Comparison of ENCODE assay signal across 7 mouse cellular contexts in the genomic region with DNA sequence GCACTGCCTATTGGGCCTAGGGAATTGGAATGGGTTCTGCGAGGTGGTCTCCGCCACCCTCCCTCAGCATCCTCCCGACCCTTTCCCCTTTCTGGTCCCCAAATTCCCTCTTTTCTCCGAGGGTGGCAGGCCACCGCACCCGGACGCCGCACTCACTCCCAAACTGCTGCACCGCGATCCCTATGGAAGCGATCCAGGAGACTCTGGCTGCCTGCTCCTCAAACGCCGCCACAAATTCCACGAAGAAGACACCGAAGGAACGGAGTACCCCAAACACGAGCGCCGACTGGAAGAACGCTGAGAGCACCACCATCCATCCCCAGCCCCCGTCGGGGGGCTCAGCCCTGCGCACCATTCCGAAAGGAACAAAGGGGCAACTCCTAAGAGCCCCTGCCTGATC. TPM values are rescaled to one million over a fixed set of nuclear protein-coding genes. Genes with fewer than 3 reads are reported as not detected.
DNase-seq lines count a peak whose midpoint lies in the region; ATAC-seq and TF ChIP-seq lines count a peak whose summit lies in the region.

No protein-coding gene starts in this region.

- peak overlapping the region; percentile 84 for H3K27ac ChIP-seq in hindbrain, embryonic 12.5 days
- H3K27ac ChIP-seq in midbrain, embryonic 13.5 days: peak overlapping the region; percentile 85

- H3K4me3 ChIP-seq in lung, adult 2 months (replicated peaks; ENCODE audit: extremely low read depth, low read depth, low read length): peak overlapping the region; percentile 77
- peak overlapping the region; percentile 53 for H3K4me3 ChIP-seq in hindbrain, embryonic 12.5 days
- peak overlapping the region; percentile 52 for H3K4me3 ChIP-seq in midbrain, embryonic 13.5 days (replicated peaks)

- 4% methylated on average over 24 of the region's 24 CpGs for WGBS in lung, adult 2 months
- 1% methylated on average over 24 of the region's 24 CpGs for WGBS in hindbrain, embryonic 12.5 days
- under 1% methylated on average over 24 of the region's 24 CpGs for WGBS in midbrain, embryonic 13.5 days

- H3K9me3 ChIP-seq in hindbrain, embryonic 12.5 days (replicated peaks): no peaks in the 10 kb centered on the region
- no peaks in the 10 kb centered on the region for H3K9me3 ChIP-seq in midbrain, embryonic 13.5 days

- no peak for TF ChIP-seq CTCF in lung, adult 2 months (IDR thresholded peaks at IDR 0.05; ENCODE audit: insufficient read depth, low read length)

- no peak for TF ChIP-seq POLR2A in lung, adult 2 months (IDR thresholded peaks at IDR 0.05; ENCODE audit: borderline replicate concordance, extremely low read depth, low read depth, low read length)

- H3K27me3 ChIP-seq in hindbrain, embryonic 12.5 days: peaks cover 48% of the 10 kb centered on the region
- peaks cover 42% of the 10 kb centered on the region for H3K27me3 ChIP-seq in midbrain, embryonic 13.5 days

- no peak for DNase-seq in lung, adult 2 months
- DNase-seq in lung, postnatal 25 days (ENCODE audit: low spot score): no peak
- DNase-seq in cerebellum, postnatal 36 days: peak; percentile 52 to 62
- DNase-seq in natural killer cell, adult 2 months (ENCODE audit: low spot score in 2 of 2): no peak
- DNase-seq in right cerebral cortex, postnatal 25 days: no peak

- peaks cover 21% of the 10 kb centered on the region for H3K36me3 ChIP-seq in hindbrain, embryonic 12.5 days
- H3K36me3 ChIP-seq in midbrain, embryonic 13.5 days: peaks cover 17% of the 10 kb centered on the region

- H3K4me2 ChIP-seq in hindbrain, embryonic 12.5 days (replicated peaks): peak overlapping the region; percentile 86
- peak overlapping the region; percentile 90 for H3K4me2 ChIP-seq in midbrain, embryonic 13.5 days (replicated peaks)

- no peak for ATAC-seq in hindbrain, embryonic 12.5 days (ENCODE audit: low FRiP score)
- ATAC-seq in midbrain, embryonic 13.5 days: no peak

- peaks cover 7% of the 10 kb centered on the region for H3K4me1 ChIP-seq in lung, adult 2 months (ENCODE audit: control insufficient read depth, insufficient read depth, low read length)
- peaks cover 30% of the 10 kb centered on the region for H3K4me1 ChIP-seq in hindbrain, embryonic 12.5 days
- peaks cover 38% of the 10 kb centered on the region for H3K4me1 ChIP-seq in midbrain, embryonic 13.5 days (replicated peaks)

- H3K9ac ChIP-seq in hindbrain, embryonic 12.5 days: peak overlapping the region; percentile 75
- peak overlapping the region; percentile 90 for H3K9ac ChIP-seq in midbrain, embryonic 13.5 days (replicated peaks)

RNA-seq across cellular contexts. Expression of gene Slc16a13, which starts 0.5 kb away (rescaled TPM):
- 9.2 and 11.3 TPM in 2 replicates for polyA plus RNA-seq in lung, adult 2 months (2012; rRNA removed)
- polyA plus RNA-seq in hindbrain, embryonic 12.5 days (2016; fragmentation: Nextera tagmentation; extraction: Ambion mirVana): 16.4 and 20.8 TPM in 2 replicates
- polyA plus RNA-seq in midbrain, embryonic 13.5 days (2015; fragmentation: Nextera tagmentation; extraction: Ambion mirVana): 17.7 and 18.7 TPM in 2 replicates

RNA-seq across cellular contexts. Expression of gene Slc16a11, which starts 7.8 kb away (rescaled TPM):
- polyA plus RNA-seq in lung, adult 2 months (2012; rRNA removed): 211 and 239 TPM in 2 replicates
- 2.4 and 2.6 TPM in 2 replicates for polyA plus RNA-seq in hindbrain, embryonic 12.5 days (2016; fragmentation: Nextera tagmentation; extraction: Ambion mirVana)
- 1.9 and 2.4 TPM in 2 replicates for polyA plus RNA-seq in midbrain, embryonic 13.5 days (2015; fragmentation: Nextera tagmentation; extraction: Ambion mirVana)

RNA-seq across cellular contexts. Expression of gene Bcl6b, which starts 9.3 kb away (rescaled TPM):
- polyA plus RNA-seq in lung, adult 2 months (2012; rRNA removed): 21.9 and 25.6 TPM in 2 replicates
- 5.4 and 8.3 TPM in 2 replicates for polyA plus RNA-seq in hindbrain, embryonic 12.5 days (2016; fragmentation: Nextera tagmentation; extraction: Ambion mirVana)
- polyA plus RNA-seq in midbrain, embryonic 13.5 days (2015; fragmentation: Nextera tagmentation; extraction: Ambion mirVana): 3.9 and 4.3 TPM in 2 replicates

RNA-seq across cellular contexts. Expression of gene 0610010K14Rik, which starts 17.4 kb away (rescaled TPM):
- 79.0 and 80.9 TPM in 2 replicates for polyA plus RNA-seq in lung, adult 2 months (2012; rRNA removed)
- 197 and 210 TPM in 2 replicates for polyA plus RNA-seq in hindbrain, embryonic 12.5 days (2016; fragmentation: Nextera tagmentation; extraction: Ambion mirVana)
- 193 and 201 TPM in 2 replicates for polyA plus RNA-seq in midbrain, embryonic 13.5 days (2015; fragmentation: Nextera tagmentation; extraction: Ambion mirVana)

RNA-seq across cellular contexts. Expression of gene Gm21988, which starts 19.3 kb away (rescaled TPM):
- polyA plus RNA-seq in lung, adult 2 months (2012; rRNA removed): 6.6 and 7.2 TPM in 2 replicates
- 11.3 and 14.6 TPM in 2 replicates for polyA plus RNA-seq in hindbrain, embryonic 12.5 days (2016; fragmentation: Nextera tagmentation; extraction: Ambion mirVana)
- polyA plus RNA-seq in midbrain, embryonic 13.5 days (2015; fragmentation: Nextera tagmentation; extraction: Ambion mirVana): 15.0 and 15.8 TPM in 2 replicates

Comparison
In these comparisons a context has a peak if more than half of its experiments do, and no peak if none do; other contexts are left out.
1. DNase-seq: peak in cerebellum, postnatal 36 days (2 of 2); none in lung, adult 2 months (single experiment), lung, postnatal 25 days (single experiment), natural killer cell, adult 2 months (0 of 2) and right cerebral cortex, postnatal 25 days (single experiment).
2. RNA of gene Slc16a11, which starts 7.8 kb away (polyA plus RNA-seq): 211 to 239 TPM in lung, adult 2 months; 2.4 to 2.6 TPM in hindbrain, embryonic 12.5 days and 1.9 to 2.4 TPM in midbrain, embryonic 13.5 days; every median in the first group is over 10 times any median in the second.
3. Peak in every context shown above with its lines, with median percentiles within 50 percentile points of each other: H3K4me3 ChIP-seq.